Mouse (Mus musculus) frontal cortex, postnatal 14 days (tissue): Measurements from ENCODE around the gene Hes3.

Experiments
- DNase-seq, 2 experiments: peaks; one replicate each; pipeline ENCODE4 v3.0.0; 2022; ENCODE audit warnings: low spot score in 2 of 2

Gene Hes3

GRCm38 (mm10) chr4:152281601-152282000 is 9.9 kb downstream of the Hes3 start:
- no peak for DNase-seq

GRCm38 (mm10) chr4:152278986-152279385 is 12.5 kb downstream of the Hes3 start:
- no peak for DNase-seq

DNA sequence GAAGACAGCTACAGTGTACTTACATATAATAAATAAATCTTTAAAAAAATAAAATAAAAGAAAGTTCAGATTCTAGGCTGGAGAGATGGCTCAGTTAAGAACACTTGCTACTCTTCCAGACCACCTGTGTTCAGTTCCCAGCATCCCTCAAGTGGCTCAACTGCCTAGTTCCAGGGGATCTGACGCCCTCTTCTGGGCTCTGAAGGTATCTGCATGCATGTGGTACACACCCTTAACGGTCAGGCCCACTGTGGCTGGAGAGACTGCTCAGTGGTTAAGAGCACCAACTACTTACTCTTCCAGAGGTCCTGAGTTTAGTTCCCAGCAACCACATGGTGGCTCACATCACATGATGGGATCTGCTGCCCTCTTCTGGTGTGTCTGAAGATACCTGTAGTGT is 13.5 kb downstream of the Hes3 start:
- no peak for DNase-seq

- no peak for DNase-seq
Measured at GRCm38 (mm10) chr4:152276389-152277347, 14.8 kb downstream of the Hes3 start.

DNA sequence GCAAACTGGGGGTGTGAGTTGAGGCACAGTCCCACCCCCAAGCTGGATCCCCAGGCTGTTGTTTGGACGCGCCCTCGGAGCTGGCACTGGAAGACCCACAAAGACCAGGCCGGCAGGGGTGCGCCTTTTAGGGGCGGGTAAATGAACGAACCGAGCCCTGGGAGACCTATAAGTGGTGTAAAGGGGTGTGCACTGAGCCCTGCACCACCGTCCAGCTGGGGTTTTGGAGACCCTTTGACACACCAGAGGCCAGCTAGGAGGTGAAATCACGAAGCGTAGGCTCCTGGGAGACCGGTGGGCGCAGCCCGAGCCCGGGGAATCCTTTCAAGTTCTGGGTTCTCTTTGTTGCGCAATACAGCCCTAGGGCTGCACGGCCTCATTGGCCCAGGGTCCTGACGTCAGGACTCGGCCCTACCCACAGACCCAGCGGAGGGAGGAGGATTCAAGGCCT is 16.8 kb downstream of the Hes3 start:
- DNase-seq, result no peak

DNA sequence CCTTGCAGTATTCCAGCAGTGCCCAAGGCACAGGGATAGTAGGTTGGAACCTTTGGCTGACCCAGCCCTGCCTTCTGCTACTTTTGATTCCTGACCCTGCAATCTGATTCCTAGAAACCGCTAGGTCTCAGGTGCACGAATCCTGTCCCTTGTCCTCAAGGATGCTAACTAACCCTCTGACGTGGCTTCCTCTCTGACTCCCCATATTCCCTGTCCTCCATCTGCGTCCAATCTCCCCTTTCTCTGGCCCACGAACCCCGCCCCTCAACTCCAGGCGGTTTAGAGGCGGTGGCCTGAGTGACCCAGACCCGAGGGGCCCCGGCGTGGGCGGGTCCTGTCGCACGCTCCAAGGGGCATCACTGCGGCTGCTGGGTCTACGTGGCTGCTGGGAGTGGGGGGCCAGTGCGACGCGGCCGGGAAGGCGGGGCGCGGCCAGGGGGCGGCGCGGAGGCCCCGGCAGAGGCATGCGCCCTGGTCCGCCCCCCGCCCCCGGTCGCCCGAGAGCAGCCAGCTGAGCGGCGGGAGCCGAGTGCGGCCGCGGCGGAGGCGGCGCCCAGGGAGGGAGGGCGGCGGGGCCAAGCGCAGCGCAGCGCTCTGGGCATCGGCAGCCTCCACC is 17.7 kb downstream of the Hes3 start, which contains the start of gene Gpr153:
TSS of gene Gpr153 (plus strand) at position 612 of the 616 bp plus-strand sequence.
- DNase-seq, result no peak

- DNase-seq, result no peak
Measured at GRCm38 (mm10) chr4:152273191-152273590, 18.3 kb downstream of the Hes3 start.

GRCm38 (mm10) chr4:152272449-152273049 is 18.9 kb downstream of the Hes3 start:
- DNase-seq, result no peak

DNA sequence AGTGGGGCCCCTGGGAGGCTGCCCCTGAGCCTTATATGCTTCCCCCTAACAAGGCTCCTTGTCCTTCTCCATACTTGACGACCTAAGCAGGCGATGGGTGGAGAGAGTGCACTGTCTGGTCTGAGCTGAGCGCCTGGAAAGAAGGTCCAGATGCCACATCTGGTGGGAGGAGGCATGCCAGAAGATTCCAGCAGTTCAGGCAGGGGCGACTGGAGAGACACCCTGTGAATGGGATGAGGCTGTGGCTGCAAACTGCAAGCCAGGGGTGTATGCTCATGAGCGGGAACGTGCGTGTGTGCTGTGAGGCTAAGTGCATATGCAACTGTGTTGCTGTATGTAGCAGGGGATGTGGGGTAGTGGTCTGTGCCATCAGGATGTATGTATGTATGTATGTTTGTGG is 19.5 kb downstream of the Hes3 start:
- no peak for DNase-seq

GRCm38 (mm10) chr4:152271334-152271733 is 20.1 kb downstream of the Hes3 start:
- no peak for DNase-seq

GRCm38 (mm10) chr4:152270599-152270998 is 20.9 kb downstream of the Hes3 start:
- no peak for DNase-seq

DNA sequence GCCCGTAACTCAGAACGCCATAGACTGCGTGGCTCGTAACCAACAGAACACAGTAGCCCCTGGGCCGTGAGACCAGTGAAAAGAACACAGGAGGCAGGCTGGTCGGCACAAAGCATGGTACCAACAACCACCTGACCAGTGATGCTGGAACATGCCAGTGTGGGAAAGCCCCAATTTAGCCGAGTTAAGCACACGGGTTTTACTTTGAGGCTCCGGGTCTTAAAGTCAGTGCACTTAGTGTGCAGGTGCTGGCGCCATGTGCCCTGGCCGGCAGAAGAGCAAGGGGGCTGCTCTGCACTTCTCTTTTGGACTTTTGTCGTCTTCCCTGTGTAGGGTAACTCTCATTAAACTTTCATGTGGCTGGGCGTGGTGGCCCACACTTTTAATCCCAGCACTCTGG is 21.5 kb downstream of the Hes3 start:
- no peak for DNase-seq

DNA sequence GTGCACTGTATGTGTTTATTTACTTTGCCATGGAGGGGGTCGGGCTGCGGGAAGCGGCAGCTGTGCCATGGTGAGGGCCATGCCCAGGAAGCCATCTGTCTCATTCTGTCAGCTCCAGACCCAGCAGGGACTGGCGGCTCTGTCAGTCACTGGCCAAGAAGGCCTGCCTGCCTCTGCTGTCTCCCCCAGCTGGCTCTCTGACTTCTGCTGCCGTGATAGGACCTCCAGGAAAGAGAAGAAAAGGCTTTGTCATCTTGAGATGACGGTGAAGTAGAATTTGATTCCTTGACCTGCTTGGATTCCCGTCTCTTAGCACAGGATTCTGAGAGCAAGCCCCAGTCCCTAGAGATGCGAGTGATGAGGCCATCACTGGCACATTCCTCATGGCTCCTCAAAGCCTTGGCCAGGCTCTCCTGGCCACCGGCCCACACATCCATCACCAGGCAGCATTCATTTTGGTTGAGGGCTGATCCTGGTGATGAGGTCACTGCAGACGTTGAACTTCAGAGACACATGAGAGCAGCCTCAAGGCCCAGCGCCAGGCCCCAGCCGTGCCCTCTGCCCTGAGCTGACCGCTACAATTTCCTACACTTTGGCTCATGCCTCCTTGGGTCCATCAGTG is 23.6 kb downstream of the Hes3 start:
- DNase-seq, result no peak

GRCm38 (mm10) chr4:152266236-152266895 is 25.1 kb downstream of the Hes3 start:
- DNase-seq, result no peak

DNA sequence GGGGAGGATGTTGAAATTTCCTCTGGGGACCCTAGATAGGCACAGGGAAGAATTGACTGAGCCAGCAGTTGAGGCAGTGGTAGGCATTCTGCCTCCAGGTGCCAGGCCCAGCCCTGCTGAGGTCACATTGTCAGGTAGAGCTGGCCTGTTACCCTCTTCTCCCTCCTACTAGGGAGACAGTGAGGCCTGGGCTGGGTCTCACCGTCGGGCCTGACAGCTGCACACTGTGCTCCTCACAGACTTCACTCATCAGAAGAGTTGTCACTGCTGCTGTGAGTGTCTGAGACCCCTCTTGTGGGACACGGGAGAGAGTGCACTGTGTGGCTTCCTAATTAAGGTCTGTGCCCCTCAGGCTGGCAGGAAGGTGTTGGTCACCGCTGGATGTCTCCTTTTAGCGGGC is 25.7 kb downstream of the Hes3 start:
- no peak for DNase-seq

DNA sequence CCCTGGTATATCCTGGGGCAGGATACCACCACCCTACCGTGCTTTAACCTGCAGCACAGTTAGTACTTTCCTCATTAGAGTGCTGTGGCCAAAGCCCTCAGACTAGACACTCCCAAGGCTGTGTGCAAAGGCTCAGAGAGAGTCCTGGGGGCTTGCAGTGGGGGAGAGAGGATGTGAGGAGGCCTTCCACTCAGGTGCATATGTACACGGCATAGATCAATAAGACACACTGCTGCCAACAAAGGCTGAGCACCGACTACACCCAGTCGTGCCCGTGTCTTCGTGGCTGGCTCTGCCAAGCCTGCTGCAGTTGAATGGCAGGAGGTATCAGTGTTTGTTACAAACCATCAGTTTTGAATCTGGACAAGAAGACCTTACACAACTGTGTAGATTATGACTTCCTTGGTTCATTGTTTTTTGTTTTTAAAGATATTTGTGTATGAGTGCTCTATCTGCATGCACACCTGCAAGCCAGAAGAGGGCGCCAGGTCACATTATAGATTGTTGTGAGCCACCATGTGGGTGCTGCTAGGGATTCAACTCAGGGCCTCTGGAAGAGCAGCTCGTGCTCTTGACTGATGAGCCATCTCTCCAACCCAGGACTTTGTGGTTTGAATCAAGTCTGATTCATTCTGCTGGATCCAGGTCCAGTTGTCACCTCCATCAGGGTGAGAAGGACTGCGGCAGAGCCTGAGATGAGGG is 26.4 kb downstream of the Hes3 start:
- no peak for DNase-seq

GRCm38 (mm10) chr4:152264177-152264530 is 27.3 kb downstream of the Hes3 start:
- DNase-seq, result no peak

DNA sequence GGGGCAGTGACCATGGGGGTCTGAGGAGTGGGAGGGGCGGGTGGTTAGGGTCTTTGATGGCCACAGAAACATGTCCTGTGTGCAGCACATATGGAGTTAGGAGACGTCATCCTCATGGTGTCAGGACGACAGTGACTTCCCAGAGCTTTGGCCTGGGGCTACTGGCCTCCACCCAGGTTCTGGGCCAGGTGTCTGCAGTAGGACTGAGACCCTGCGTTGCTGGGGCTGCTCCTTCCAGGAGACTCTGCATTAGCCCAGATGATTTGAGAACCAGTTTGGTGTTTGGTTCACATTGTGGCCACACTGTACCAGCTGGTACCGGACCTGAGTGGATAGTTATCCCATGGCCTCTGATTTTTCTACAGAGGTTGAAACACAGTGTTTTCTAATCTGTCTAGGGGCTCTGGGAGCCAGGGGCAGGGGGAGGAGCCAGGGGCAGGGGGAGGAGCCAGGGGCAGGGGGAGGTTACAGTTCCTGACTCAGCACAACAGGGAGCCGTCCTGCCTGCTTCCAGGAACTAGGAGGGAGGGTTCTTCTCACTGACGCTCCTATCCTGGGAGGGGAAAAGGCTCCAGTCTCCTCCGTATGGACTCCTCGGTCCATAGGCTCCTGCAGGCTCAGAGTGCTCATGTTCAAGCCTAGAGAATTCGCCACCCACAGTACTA is 27.8 kb downstream of the Hes3 start:
- no peak for DNase-seq

DNA sequence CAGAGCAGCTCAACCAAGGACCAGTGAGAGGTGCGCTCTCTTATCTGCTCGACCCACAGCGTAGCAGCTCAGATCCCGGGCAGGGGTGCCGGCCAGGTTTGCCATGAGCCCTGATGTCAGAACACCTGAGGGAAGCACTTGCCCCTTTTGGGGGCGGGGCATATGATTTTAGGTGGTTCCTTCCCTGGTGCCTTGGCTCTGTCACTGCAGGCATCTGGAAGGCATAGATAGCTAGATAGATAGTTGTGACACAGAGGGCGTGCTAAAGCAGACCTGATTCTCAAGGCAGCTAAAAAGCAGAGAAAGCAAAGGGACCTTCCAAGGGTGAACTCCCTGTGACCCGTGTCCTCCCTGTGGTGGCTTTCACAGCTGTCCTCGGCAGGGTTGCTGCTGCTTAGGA is 28.4 kb downstream of the Hes3 start:
- DNase-seq, result no peak

- no peak for DNase-seq
Measured at GRCm38 (mm10) chr4:152262187-152262586, 29.3 kb downstream of the Hes3 start.

- no peak for DNase-seq
Measured at GRCm38 (mm10) chr4:152260451-152260850, 31.0 kb downstream of the Hes3 start.
